Mouse (Mus musculus) myocyte (in vitro differentiated cells): ENCODE results near the gene Rev3l.

ENCODE experiments used
- CEBPB ChIP-seq: IDR thresholded peaks from 2 replicates; pipeline ENCODE4 v1.6.1; 2011; ENCODE audit warnings: mild to moderate bottlenecking, moderate library complexity; ENCODE audit not compliant: poor library complexity, insufficient read depth, severe bottlenecking
- MAX ChIP-seq: IDR thresholded peaks from one replicate; pipeline ENCODE4 v1.6.1; 2011; ENCODE audit warnings: low read depth, mild to moderate bottlenecking, control low read depth
- POLR2A ChIP-seq: IDR thresholded peaks from one replicate; pipeline ENCODE4 v1.6.1; 2011; ENCODE audit warnings: low read depth, mild to moderate bottlenecking, control low read depth, moderate library complexity; ENCODE audit not compliant: insufficient read length

- TF ChIP-seq POLR2A (no peak), MAX (no peak), CEBPB (no peak)
These were observed 110.7 kb downstream of the Rev3l start for GRCm38 (mm10) chr10:39842621-39843020.
